Mouse (Mus musculus): ENCODE results near the gene Dach2. TPM values are rescaled to one million over a fixed set of nuclear protein-coding genes. Genes with fewer than 3 reads are reported as not detected.
"Not testable (repeated sequence)": the region's sequence is repeated elsewhere in the genome, so short reads cannot be mapped to it uniquely, and the experiment has no call there.

The Dach2 gene
- 1.7 and 1.8 TPM in 2 replicates for polyA plus RNA-seq (2011; ENCODE audit: insufficient read length, low read depth, missing spikeins)

GRCm38 (mm10) chrX:113297404-113297803, at the start of gene Dach2:
TSS of gene Dach2 (plus strand) at chrX:113297510.
- Histone ChIP-seq H3K27ac (ENCODE audit: insufficient read depth, low read length) (no peak within 1 kb of the TSS), H3K4me3 (ENCODE audit: insufficient read depth, low read length) (peak within 1 kb of the TSS; percentile 53), H3K4me1 (ENCODE audit: control insufficient read depth, insufficient read depth, low read length) (no peaks in the 10 kb centered on the region)
- TF ChIP-seq CTCF (IDR thresholded peaks at IDR 0.05; ENCODE audit: borderline replicate concordance, insufficient read depth, low read length) (no peak), POLR2A (IDR thresholded peaks at IDR 0.05; ENCODE audit: low read depth, low read length) (no peak)

- H3K4me1 ChIP-seq (ENCODE audit: control insufficient read depth, insufficient read depth, low read length); H3K27ac ChIP-seq (ENCODE audit: insufficient read depth, low read length); H3K4me3 ChIP-seq (ENCODE audit: insufficient read depth, low read length): not testable (repeated sequence)
These were observed 44.9 kb upstream of the Dach2 start for GRCm38 (mm10) chrX:113252427-113252826.

DNA sequence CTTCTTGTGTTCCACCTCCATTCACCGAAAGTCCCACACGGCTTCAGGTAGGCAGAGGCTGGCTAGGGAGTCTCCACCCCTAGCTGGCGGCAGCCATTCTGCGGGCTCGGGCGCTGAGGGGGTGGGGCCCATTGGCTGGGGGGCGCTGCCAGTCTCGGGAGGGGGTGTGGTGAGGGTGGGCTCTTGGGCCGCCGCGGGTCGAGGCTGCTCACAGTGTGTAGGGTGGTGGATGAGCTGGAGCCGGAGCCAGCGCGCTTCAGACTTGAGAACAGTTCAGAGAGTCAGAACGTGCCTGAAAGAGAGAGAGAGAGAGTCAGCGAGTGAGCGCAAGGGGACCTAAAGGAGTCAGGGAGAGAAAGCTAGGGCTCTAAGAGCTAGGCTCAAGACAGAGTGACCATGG, 721 bp downstream of the Dach2 start:
- Histone ChIP-seq H3K4me3 (ENCODE audit: insufficient read depth, low read length) (peak overlapping the region; percentile 53), H3K4me1 (ENCODE audit: control insufficient read depth, insufficient read depth, low read length) (no peaks in the 10 kb centered on the region), H3K27ac (ENCODE audit: insufficient read depth, low read length) (no peak overlapping the region)
- no peak for TF ChIP-seq POLR2A (IDR thresholded peaks at IDR 0.05; ENCODE audit: low read depth, low read length)

- peak overlapping the region; percentile 53 for H3K4me3 ChIP-seq (ENCODE audit: insufficient read depth, low read length)
These were observed 1.2 kb downstream of the Dach2 start for GRCm38 (mm10) chrX:113298468-113298867.

GRCm38 (mm10) chrX:113304323-113304722, 7.0 kb downstream of the Dach2 start:
- Histone ChIP-seq H3K27ac (ENCODE audit: insufficient read depth, low read length) (no peak overlapping the region), H3K4me3 (ENCODE audit: insufficient read depth, low read length) (no peak overlapping the region), H3K4me1 (ENCODE audit: control insufficient read depth, insufficient read depth, low read length) (no peaks in the 10 kb centered on the region)
- TF ChIP-seq POLR2A (IDR thresholded peaks at IDR 0.05; ENCODE audit: low read depth, low read length): no peak

More at GRCm38 (mm10) chrX:113298468-113298867, 1.2 kb downstream of the Dach2 start:
- Histone ChIP-seq H3K27ac (ENCODE audit: insufficient read depth, low read length) (no peak overlapping the region), H3K4me1 (ENCODE audit: control insufficient read depth, insufficient read depth, low read length) (no peaks in the 10 kb centered on the region)
- TF ChIP-seq POLR2A (IDR thresholded peaks at IDR 0.05; ENCODE audit: low read depth, low read length) (no peak), CTCF (IDR thresholded peaks at IDR 0.05; ENCODE audit: borderline replicate concordance, insufficient read depth, low read length) (no peak)

DNA sequence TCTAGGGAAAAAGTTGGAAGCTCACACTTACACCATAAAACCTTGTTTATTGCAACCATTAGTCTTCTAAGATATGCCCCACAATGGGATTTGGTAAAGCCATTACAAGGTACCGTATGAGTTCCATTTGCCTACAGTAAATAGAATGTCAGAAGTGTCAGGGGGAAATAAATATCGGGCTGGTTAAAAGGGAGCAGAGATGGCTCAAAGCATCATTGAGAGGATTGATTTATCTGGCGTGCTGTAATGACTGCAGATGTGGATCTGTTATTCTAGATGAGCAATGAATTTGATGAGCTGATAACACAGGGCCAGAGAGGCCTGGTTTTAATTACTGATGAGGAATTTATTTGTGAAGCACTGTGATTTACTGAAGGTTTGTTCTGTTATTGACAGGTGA, 40.8 kb downstream of the Dach2 start:
- Histone ChIP-seq H3K27ac (ENCODE audit: insufficient read depth, low read length) (no peak overlapping the region), H3K4me1 (ENCODE audit: control insufficient read depth, insufficient read depth, low read length) (no peaks in the 10 kb centered on the region), H3K4me3 (ENCODE audit: insufficient read depth, low read length) (no peak overlapping the region)
- no peak for TF ChIP-seq POLR2A (IDR thresholded peaks at IDR 0.05; ENCODE audit: low read depth, low read length)
- TF ChIP-seq CTCF (IDR thresholded peaks at IDR 0.05; ENCODE audit: borderline replicate concordance, insufficient read depth, low read length): no peak

GRCm38 (mm10) chrX:113394417-113394816, 97.1 kb downstream of the Dach2 start:
- TF ChIP-seq CTCF (IDR thresholded peaks at IDR 0.05; ENCODE audit: borderline replicate concordance, insufficient read depth, low read length): no peak
- TF ChIP-seq POLR2A (IDR thresholded peaks at IDR 0.05; ENCODE audit: low read depth, low read length): no peak
- Histone ChIP-seq H3K4me3 (ENCODE audit: insufficient read depth, low read length) (no peak overlapping the region), H3K27ac (ENCODE audit: insufficient read depth, low read length) (no peak overlapping the region), H3K4me1 (ENCODE audit: control insufficient read depth, insufficient read depth, low read length) (no peaks in the 10 kb centered on the region)

GRCm38 (mm10) chrX:113408756-113409155, 111.4 kb downstream of the Dach2 start:
- no peak for TF ChIP-seq CTCF (IDR thresholded peaks at IDR 0.05; ENCODE audit: borderline replicate concordance, insufficient read depth, low read length)
- Histone ChIP-seq H3K27ac (ENCODE audit: insufficient read depth, low read length) (no peak overlapping the region), H3K4me3 (ENCODE audit: insufficient read depth, low read length) (no peak overlapping the region), H3K4me1 (ENCODE audit: control insufficient read depth, insufficient read depth, low read length) (no peaks in the 10 kb centered on the region)

DNA sequence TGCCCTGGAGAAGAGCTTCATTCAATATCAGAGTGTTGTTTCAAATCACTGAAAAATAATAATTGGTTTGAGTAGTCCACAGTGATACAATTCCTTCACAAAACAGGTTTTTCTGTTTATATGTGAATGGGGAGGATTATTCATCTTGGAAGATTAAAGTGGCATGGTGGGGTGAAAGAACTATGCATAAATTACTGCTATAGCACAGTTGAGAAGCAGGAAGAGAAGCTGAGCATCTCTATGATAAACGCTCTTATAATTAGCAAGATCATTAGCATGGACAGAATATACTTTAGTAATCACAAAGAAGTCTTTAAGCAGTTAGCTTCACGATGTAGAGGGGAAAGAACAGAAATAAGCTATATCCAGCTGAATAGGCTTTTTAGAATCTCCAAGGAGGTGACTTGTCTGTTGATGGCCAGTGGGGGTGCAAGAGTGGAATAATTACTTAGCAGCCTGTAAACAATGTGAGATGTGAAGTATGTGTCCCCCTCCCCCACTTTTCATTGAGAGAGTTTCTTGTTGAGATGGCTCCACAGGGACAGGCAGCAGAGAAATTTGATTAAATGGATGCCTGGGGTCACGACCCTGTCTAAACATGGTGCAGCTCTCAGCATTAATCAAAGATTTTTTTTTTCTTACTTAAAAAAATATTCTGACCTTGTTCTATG, 124.3 kb downstream of the Dach2 start:
- Histone ChIP-seq H3K27ac (ENCODE audit: insufficient read depth, low read length) (no peak overlapping the region), H3K4me3 (ENCODE audit: insufficient read depth, low read length) (no peak overlapping the region), H3K4me1 (ENCODE audit: control insufficient read depth, insufficient read depth, low read length) (no peaks in the 10 kb centered on the region)
- TF ChIP-seq CTCF (IDR thresholded peaks at IDR 0.05; ENCODE audit: borderline replicate concordance, insufficient read depth, low read length): no peak
- no peak for TF ChIP-seq POLR2A (IDR thresholded peaks at IDR 0.05; ENCODE audit: low read depth, low read length)

DNA sequence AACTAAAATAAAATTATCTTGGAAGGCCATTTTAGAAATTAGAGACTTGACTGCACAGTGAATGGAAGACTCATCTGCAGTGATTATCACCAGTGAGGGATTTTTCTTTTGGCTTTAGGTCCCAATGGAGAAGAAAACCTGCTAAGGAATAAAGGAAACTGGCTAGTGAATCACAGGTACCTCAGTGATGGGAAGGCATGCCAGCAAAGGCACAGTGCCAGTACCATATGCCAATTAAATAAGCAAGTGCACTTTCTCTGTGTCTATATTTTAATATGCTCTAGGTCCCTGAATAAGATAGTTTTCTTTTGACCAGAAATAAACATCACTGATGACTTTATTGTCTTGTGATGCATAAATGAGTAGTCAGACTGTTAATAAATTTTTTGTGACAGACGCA, 184.8 kb downstream of the Dach2 start:
- no peak for TF ChIP-seq POLR2A (IDR thresholded peaks at IDR 0.05; ENCODE audit: low read depth, low read length)
- TF ChIP-seq CTCF (IDR thresholded peaks at IDR 0.05; ENCODE audit: borderline replicate concordance, insufficient read depth, low read length): no peak

GRCm38 (mm10) chrX:113545106-113545505, 247.8 kb downstream of the Dach2 start:
- Histone ChIP-seq H3K4me1 (ENCODE audit: control insufficient read depth, insufficient read depth, low read length) (no peaks in the 10 kb centered on the region), H3K4me3 (ENCODE audit: insufficient read depth, low read length) (no peak overlapping the region), H3K27ac (ENCODE audit: insufficient read depth, low read length) (no peak overlapping the region)
- no peak for TF ChIP-seq CTCF (IDR thresholded peaks at IDR 0.05; ENCODE audit: borderline replicate concordance, insufficient read depth, low read length)
- TF ChIP-seq POLR2A (IDR thresholded peaks at IDR 0.05; ENCODE audit: low read depth, low read length): no peak

More for the DNA sequence above, 184.8 kb downstream of the Dach2 start:
- Histone ChIP-seq H3K27ac (ENCODE audit: insufficient read depth, low read length) (no peak overlapping the region), H3K4me1 (ENCODE audit: control insufficient read depth, insufficient read depth, low read length) (no peaks in the 10 kb centered on the region), H3K4me3 (ENCODE audit: insufficient read depth, low read length) (no peak overlapping the region)

Measured in embryonic fibroblast, embryonic 13.5 days (primary cell).